Mouse (Mus musculus) ovary, postnatal 14 days (tissue): ENCODE measurements around the gene 4930519P11Rik.

Source experiments
- DNase-seq: peaks from one replicate; pipeline ENCODE4 v3.0.0; 2022; ENCODE audit warnings: low spot score

The 4930519P11Rik gene

DNA sequence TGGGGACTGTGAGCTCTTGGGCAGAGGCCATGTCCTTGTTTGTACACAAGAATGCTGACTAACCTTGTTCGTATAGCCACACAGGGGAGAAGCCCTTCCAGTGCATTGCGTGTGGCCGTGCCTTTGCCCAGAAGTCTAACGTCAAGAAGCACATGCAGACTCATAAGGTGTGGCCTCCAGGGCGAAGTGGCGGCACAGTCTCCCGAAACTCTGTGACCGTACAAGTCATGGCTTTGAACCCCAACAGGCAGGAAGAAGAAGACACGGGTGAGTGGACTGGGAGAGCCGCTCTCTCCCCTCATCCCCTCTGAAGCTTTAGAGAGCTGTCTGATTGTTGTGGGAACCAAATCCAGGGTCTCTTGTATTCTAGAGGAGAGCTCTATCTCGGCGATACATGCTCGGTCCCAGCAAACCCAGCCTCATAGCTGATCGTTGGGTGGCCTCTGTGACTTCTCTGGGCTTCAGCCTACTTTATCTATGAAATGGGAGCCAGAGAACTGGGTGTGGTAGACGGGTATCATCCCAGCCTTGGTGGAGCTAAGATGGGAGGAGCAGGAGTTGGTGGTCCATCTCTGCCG lies 19.1 kb upstream of the 4930519P11Rik start:
- DNase-seq, result no peak

GRCm38 (mm10) chr2:154630531-154630930 lies 17.3 kb upstream of the 4930519P11Rik start:
- DNase-seq, result no peak

- no peak for DNase-seq
These were observed 10.9 kb upstream of the 4930519P11Rik start for GRCm38 (mm10) chr2:154624137-154624536.

DNA sequence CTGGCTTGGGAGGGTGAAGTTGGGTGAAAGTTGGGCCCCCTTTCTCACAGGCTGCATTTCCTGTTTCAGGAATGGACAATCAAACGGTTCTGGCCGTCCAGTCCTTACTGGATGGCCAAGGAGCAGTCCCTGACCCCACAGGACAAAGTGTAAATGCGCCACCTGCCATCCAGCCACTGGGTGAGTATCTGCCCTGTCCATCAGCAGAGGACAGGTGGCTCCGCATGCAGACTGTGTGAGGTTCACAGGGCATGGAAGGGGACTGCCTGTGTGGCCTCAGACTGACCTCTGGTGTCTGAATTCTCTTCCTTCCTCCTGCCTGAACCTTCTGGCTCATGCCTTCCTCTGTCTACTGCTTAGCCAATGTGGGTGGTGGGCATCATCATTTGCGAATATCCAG lies 8.4 kb upstream of the 4930519P11Rik start:
- no peak for DNase-seq

DNA sequence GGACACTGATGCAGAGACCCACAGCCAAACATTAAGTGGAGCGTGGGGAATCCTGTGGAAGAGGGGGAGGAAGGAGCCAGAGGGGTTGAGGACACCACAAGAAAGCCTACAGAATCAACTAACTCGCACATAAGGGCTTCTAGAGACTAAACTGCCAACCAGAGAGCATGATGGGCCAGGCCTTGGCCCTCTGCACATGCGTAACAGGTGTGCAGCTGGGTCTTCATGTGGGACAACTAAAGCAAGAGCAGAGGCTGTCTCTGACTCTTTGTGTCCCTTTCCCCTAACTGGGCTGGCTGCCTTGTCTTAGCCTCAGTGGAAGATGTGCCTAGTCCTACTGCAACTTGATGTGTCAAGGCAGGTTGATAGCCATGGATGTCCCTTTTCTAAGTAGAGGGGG lies 3.8 kb upstream of the 4930519P11Rik start:
- no peak for DNase-seq

DNA sequence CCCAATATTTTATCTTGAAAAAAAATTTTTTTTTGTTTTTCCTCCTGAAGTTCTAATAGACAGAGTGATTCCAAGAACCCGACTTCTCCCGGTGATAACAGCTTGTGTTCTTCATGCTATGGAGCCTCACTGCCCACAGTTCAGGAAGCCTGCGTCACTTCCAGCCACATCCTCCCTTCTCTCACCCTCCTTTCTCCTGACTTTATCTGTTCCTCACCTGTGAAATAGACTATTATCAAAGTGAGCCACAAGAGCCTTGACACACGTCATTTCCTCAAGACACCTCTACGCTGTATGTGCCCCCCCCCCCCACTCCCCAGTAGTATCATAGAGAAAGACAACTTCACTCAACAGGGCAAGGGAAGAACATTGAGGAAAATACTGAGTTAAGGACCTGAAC lies 2.4 kb upstream of the 4930519P11Rik start:
- no peak for DNase-seq

GRCm38 (mm10) chr2:154614841-154615576 lies 1.8 kb upstream of the 4930519P11Rik start:
- no peak for DNase-seq

DNA sequence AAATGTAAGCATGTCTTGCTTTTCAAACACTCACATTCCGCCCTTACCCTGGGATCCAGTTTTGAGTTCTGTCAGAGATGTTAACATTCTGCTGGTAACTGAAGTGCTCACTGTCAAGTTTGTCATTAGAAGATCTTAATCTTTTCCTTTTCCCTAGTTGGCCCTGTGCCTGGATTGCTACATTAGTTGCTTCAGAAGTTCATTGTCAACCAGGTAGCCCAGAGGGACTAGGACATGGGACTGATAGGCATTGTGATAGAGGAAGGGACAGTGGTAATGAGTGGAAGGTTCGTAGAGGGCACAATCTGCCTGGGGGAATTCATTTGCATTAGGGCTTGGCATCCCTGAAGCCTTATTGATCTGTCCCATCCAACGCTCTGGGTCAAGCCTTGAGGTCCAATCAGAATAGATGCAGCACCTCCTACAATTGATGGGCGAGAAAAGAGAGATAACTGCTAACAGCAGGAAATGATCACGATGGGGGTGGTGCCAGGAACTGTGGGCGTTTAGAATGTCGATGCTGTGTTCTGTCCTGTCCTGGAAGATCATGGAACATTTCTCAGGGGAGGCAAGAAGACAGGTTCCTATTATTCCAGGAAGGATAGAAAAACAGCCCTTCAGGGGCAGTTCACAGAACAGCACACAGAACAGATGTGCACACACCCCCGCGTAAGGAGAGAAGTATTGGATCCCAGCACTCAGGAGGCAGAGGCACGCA lies 4.0 kb downstream of the 4930519P11Rik start:
- no peak for DNase-seq

DNA sequence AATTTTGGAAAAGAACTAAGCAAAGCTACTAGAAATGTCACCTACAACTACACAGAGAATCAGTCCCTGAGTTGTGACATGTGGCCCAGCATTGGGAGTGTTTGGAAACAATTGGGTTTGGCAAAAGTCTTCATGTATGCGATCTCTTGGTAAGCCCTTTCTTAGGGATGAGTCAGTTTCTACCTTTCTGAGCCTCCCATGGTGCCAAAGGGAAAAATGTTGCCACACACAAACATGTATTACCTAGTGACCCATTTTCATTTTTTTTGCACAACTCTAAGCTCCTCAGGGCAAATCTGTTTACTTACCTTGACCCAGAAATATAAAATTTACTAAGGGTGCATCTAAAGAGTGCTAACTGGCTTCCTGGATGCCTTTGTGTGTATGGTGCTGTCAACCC lies 6.3 kb downstream of the 4930519P11Rik start:
- no peak for DNase-seq

DNA sequence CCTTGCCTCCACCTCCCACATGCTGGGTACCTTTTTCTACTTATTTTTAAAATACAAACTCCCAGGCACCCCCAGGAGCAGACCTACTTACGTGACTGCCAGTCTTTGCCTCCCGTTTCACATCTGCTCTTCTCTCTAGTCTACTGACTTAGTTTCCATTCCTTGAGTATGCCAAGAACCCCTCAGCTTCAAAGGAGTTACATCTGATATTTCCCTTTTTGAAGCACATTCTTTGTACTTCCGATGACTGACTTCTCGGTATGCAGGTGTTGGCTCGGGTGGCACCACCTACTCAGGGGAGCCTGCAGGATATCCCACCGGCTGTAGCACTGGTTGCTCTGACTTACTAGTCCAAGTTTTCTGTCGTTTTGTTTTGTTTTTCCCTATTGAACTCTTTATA lies 9.1 kb downstream of the 4930519P11Rik start:
- DNase-seq, result no peak

DNA sequence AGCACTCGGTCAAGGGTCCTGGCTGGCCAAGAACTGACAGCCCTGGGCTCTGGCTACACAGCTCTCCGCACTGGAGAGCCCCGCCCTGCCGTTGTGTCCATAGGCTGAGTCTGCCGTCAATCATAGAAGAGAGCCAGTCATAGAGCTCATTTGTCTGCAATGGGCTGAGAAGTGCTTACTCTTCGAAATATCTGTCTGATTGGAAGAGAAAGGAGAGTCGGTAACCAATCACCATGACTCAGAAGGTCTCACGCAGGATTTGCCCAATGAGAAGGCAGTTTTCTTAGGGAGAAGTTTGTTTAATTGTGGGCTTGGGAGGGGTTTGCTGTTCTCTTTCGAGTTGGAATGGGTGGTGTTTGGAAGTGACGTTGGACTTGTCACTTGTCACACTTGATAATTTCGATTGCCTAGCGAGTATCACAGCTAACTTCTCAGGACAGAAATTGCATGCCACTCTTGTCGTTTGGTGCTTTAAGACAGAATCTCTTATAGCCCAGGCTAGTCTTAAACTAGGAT lies 9.5 kb downstream of the 4930519P11Rik start, which contains the start of gene Pxmp4:
Gene Pxmp4 (minus strand): TSS at position 71 of the 516 bp plus-strand sequence.
- DNase-seq, result peak; percentile 98

GRCm38 (mm10) chr2:154603007-154603637 lies 10.1 kb downstream of the 4930519P11Rik start:
- no peak for DNase-seq

- no peak for DNase-seq
These were observed 11.9 kb downstream of the 4930519P11Rik start for GRCm38 (mm10) chr2:154601324-154601723.

- no peak for DNase-seq
These were observed 12.7 kb downstream of the 4930519P11Rik start for GRCm38 (mm10) chr2:154600586-154600985.

DNA sequence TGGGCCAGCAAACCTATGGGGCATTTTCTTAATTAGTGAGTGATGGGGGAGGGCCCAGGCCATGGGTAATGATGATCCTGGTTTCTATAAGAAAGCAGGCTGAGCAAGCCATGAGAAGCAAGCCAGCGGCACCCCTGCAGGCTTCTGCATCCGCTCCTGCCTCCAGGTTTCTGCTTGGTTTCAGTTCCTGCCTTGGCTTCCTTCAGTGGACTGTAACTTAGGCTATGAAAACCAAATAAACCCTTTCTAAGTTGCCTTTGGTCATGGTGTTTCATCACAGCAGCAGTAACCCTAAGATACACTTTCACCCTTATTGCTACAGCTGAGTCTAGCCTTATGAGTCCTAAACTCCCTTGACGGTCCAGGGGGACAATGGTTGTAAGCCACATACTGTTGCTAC lies 15.8 kb downstream of the 4930519P11Rik start:
- no peak for DNase-seq

- no peak for DNase-seq
These were observed 17.5 kb downstream of the 4930519P11Rik start for GRCm38 (mm10) chr2:154595775-154596174.

DNA sequence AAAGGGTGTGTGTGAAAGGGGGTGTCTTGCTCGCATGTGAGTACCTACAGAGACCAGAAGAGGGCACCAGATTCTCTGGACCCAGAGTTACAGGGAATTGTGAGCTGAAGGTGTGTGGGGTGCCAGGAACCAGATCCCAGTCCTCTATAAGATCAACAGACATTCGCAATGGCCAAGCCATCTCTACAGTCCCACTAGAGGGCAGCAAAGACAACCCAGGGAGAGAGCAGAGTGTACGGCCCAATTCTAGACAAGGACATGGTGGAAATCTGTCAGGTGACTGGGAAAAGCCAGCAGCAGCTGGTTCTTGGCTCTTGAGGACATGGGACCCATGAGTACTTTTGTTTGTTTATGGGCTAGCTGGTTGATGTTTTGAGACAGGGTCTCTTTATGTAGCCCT lies 20.2 kb downstream of the 4930519P11Rik start:
- no peak for DNase-seq

GRCm38 (mm10) chr2:154591239-154591638 lies 22.0 kb downstream of the 4930519P11Rik start:
- DNase-seq, result no peak

DNA sequence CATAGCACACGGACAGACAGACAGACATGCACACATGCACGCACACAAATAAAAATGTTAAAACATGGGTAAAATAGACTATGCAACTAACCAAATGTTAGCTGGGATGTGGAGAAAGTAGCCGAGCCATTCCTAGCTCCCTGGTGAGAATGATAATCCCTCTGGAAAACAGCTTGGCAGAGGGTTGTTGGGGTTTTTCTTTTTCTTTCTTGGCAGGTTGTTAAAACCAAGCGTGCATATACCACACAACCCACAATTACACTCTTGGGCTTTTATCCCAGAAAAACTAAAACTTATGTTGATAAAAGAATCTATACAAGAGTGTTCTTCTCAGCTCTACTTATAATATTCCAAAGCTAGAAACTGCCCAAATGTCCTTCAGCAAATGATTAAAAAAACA lies 24.2 kb downstream of the 4930519P11Rik start:
- DNase-seq, result no peak

GRCm38 (mm10) chr2:154586405-154586804 lies 26.8 kb downstream of the 4930519P11Rik start:
- DNase-seq, result no peak

DNA sequence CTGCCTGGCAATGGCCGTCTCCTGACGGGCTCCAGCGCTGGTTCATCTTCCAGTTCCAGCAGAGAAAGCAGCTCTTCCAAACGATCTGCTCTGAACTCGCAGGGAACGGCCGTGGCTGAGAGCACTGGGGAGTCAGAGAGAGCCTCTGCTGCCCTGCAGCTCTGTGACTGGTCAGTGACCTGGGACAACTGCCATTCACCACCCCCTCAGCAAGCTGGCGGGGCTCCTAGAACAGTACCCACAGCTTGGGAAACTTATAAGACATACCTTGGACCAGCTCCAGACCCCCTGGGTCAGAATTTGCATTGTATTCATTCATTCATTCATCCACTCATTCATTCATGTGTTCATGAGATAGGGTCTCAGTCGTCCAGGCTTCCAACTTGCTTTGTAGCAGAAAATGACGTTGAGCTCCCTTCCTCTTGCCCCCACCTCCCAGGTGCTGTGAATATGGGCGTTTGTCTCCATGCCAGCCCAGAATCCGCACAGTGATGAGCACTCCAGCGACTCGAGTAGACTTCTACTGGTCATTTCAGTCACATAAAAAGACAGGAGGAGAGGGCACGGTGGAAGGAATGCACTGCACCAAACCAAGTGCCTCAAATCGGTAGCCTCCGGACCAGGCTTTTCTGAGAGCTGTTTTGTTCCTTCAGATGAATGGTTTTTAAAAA lies 28.2 kb downstream of the 4930519P11Rik start:
- DNase-seq, result no peak
